Comparison of ENCODE assay signal across 12 mouse cellular contexts in genomic region chr9:79965600-79966392, GRCm38 (mm10). TPM values are rescaled to one million over a fixed set of nuclear protein-coding genes. Genes with fewer than 3 reads are reported as not detected.
DNase-seq lines count a peak whose midpoint lies in the region; ATAC-seq and TF ChIP-seq lines count a peak whose summit lies in the region.
"Had no signal": no experiment of that assay in that cellular context is flagged by ENCODE, and none has a peak within 500 bp of the region (broad histone marks: within the 10 kb centered on the region; RNA-seq: fewer than 3 reads in every experiment).

No protein-coding gene starts in this region.

- DNase-seq in limb, embryonic 10.5 days (ENCODE audit: low spot score), result no peak
- DNase-seq in gastrocnemius, postnatal 14 days, result peak; percentile 52
- no peak for DNase-seq in kidney, postnatal 0 days (ENCODE audit: low spot score)
- DNase-seq in urinary bladder, postnatal 10 days (ENCODE audit: low spot score), result no peak
- DNase-seq: midbrain, embryonic 14.5 days; thymus, postnatal 4 days had no signal

- 0 out of 2 replicates have a peak, but pooled peaks have one; percentile 58 for ATAC-seq in limb, embryonic 13.5 days (ENCODE audit: low FRiP score, low read depth)
- ATAC-seq in kidney, postnatal 0 days (replicated peaks; ENCODE audit: low FRiP score, low read depth), result no peak
- no peak for ATAC-seq in stomach, embryonic 15.5 days (ENCODE audit: insufficient read depth, low FRiP score, low read depth)
- ATAC-seq in megakaryocyte progenitor cell, adult 5-6 weeks (replicated peaks; ENCODE audit: poor library complexity), result no peak
- no peak for ATAC-seq in erythroid progenitor cell, adult 5-6 weeks (replicated peaks; ENCODE audit: low FRiP score, poor library complexity, severe bottlenecking)

- no peaks in the 10 kb centered on the region for H3K9me3 ChIP-seq in limb, embryonic 13.5 days
- H3K9me3 ChIP-seq in limb, embryonic 10.5 days (replicated peaks), result no peaks in the 10 kb centered on the region
- H3K9me3 ChIP-seq in kidney, postnatal 0 days (replicated peaks; ENCODE audit: low read length), result no peaks in the 10 kb centered on the region
- H3K9me3 ChIP-seq in stomach, embryonic 15.5 days, result no peaks in the 10 kb centered on the region
- H3K9me3 ChIP-seq: embryonic facial prominence, embryonic 13.5 days; hindbrain, embryonic 15.5 days had no signal

- no peak overlapping the region for H3K9ac ChIP-seq in limb, embryonic 13.5 days
- H3K9ac ChIP-seq in kidney, postnatal 0 days (ENCODE audit: low read depth, low read length), result no peak overlapping the region
- H3K9ac ChIP-seq in stomach, embryonic 15.5 days, result no peak overlapping the region
- H3K9ac ChIP-seq: embryonic facial prominence, embryonic 13.5 days; hindbrain, embryonic 15.5 days had no signal

- H3K4me2 ChIP-seq in limb, embryonic 13.5 days (replicated peaks), result no peak overlapping the region
- peak overlapping the region; percentile 6; the same call in 1 of the 2 replicates for H3K4me2 ChIP-seq in kidney, postnatal 0 days (ENCODE audit: low read length)
- H3K4me2 ChIP-seq in stomach, embryonic 15.5 days, result 0 out of 2 replicates have a peak overlapping the region, but pooled peaks have one; percentile 6
- H3K4me2 ChIP-seq: embryonic facial prominence, embryonic 13.5 days; hindbrain, embryonic 15.5 days had no signal

- no peaks in the 10 kb centered on the region for H3K36me3 ChIP-seq in limb, embryonic 13.5 days
- H3K36me3 ChIP-seq in limb, embryonic 10.5 days, result no peaks in the 10 kb centered on the region
- H3K36me3 ChIP-seq in kidney, postnatal 0 days (ENCODE audit: insufficient read depth, low read length), result no peaks in the 10 kb centered on the region
- no peaks in the 10 kb centered on the region for H3K36me3 ChIP-seq in stomach, embryonic 15.5 days
- H3K36me3 ChIP-seq: embryonic facial prominence, embryonic 13.5 days; hindbrain, embryonic 15.5 days had no signal

- H3K4me3 ChIP-seq in limb, embryonic 13.5 days, result no peak overlapping the region
- H3K4me3 ChIP-seq in limb, embryonic 10.5 days, result no peak overlapping the region
- no peak overlapping the region for H3K4me3 ChIP-seq in kidney, postnatal 0 days (replicated peaks; ENCODE audit: low read depth, low read length)
- no peak overlapping the region for H3K4me3 ChIP-seq in stomach, embryonic 15.5 days (replicated peaks)
- H3K4me3 ChIP-seq: embryonic facial prominence, embryonic 13.5 days; hindbrain, embryonic 15.5 days had no signal

- H3K27ac ChIP-seq in limb, embryonic 13.5 days, result no peak overlapping the region
- no peak overlapping the region for H3K27ac ChIP-seq in limb, embryonic 10.5 days
- H3K27ac ChIP-seq in kidney, postnatal 0 days, result no peak overlapping the region
- no peak overlapping the region for H3K27ac ChIP-seq in stomach, embryonic 15.5 days
- H3K27ac ChIP-seq: embryonic facial prominence, embryonic 13.5 days; hindbrain, embryonic 15.5 days had no signal

- no peaks in the 10 kb centered on the region for H3K4me1 ChIP-seq in limb, embryonic 13.5 days
- no peaks in the 10 kb centered on the region for H3K4me1 ChIP-seq in limb, embryonic 10.5 days
- H3K4me1 ChIP-seq in kidney, postnatal 0 days (replicated peaks; ENCODE audit: insufficient read depth, low read length), result no peaks in the 10 kb centered on the region
- H3K4me1 ChIP-seq in stomach, embryonic 15.5 days, result 0 out of 2 replicates have a peak, but pooled peaks cover 5% of the 10 kb centered on the region
- H3K4me1 ChIP-seq: hindbrain, embryonic 15.5 days had no signal

- TF ChIP-seq CTCF in kidney, postnatal 0 days (IDR thresholded peaks at IDR 0.05; ENCODE audit: low read depth), result no peak

- intact Hi-C loops in gastrocnemius, postnatal 14 days (cut with DNase I; ENCODE audit: low total_unique reads), result no loop called here

- WGBS in limb, embryonic 13.5 days, result 79% methylated on average over 14 of the region's 14 CpGs
- WGBS in limb, embryonic 10.5 days, result 89% methylated on average over 14 of the region's 14 CpGs
- 64% methylated on average over 14 of the region's 14 CpGs for WGBS in kidney, postnatal 0 days
- 54% methylated on average over 14 of the region's 14 CpGs for WGBS in stomach, embryonic 15.5 days

- no peaks in the 10 kb centered on the region for H3K27me3 ChIP-seq in limb, embryonic 13.5 days
- H3K27me3 ChIP-seq in limb, embryonic 10.5 days (ENCODE audit: low read depth, poor library complexity, severe bottlenecking), result no peaks in the 10 kb centered on the region
- no peaks in the 10 kb centered on the region for H3K27me3 ChIP-seq in kidney, postnatal 0 days (ENCODE audit: insufficient read depth, low read length)
- H3K27me3 ChIP-seq in stomach, embryonic 15.5 days (replicated peaks), result no peaks in the 10 kb centered on the region
- H3K27me3 ChIP-seq: embryonic facial prominence, embryonic 13.5 days; hindbrain, embryonic 15.5 days had no signal

RNA-seq across cellular contexts. Expression of gene Filip1, which starts 46.9 kb away (rescaled TPM):
- polyA plus RNA-seq in limb, embryonic 13.5 days (2015; fragmentation: Nextera tagmentation; extraction: Ambion mirVana), result 4.1 and 4.4 TPM in 2 replicates
- 0.75 and 0.88 TPM in 2 replicates for polyA plus RNA-seq in limb, embryonic 10.5 days (2016; fragmentation: Nextera tagmentation; extraction: Ambion mirVana)
- total RNA-seq in gastrocnemius, postnatal 14 days (2021), result 10 to 100 TPM; 73.8 to 75.7 TPM
- 5.3 and 5.9 TPM in 2 replicates for polyA plus RNA-seq in kidney, postnatal 0 days (2015; fragmentation: Nextera tagmentation; extraction: Ambion mirVana)
- 10.6 and 11.9 TPM in 2 replicates for polyA plus RNA-seq in stomach, embryonic 15.5 days (2015; fragmentation: Nextera tagmentation; extraction: Ambion mirVana)
- 0.66 and 1.3 TPM in 2 replicates for total RNA-seq in megakaryocyte progenitor cell, adult 5-6 weeks (2015)
- total RNA-seq in megakaryocyte progenitor cell, adult 5-6 weeks (2017), result 0.58 and 2.3 TPM in 2 replicates
- not detected in 2 replicates for total RNA-seq in erythroid progenitor cell, adult 5-6 weeks (2015; ENCODE audit: low replicate concordance)
- not detected in 2 replicates for total RNA-seq in erythroid progenitor cell, adult 5-6 weeks (2017; ENCODE audit: low replicate concordance)
